Mouse (Mus musculus) forebrain, embryonic 13.5 days (tissue): ENCODE data around the gene Prpf3. TPM values are rescaled to one million over a fixed set of nuclear protein-coding genes. Genes with fewer than 3 reads are reported as not detected.

Experiments used
- ATAC-seq: fragments of 200-750 bp; cut with Nextera tagmentation; 2 replicates; pipeline ENCODE4 v1.8.0; 2017
- H3K27ac ChIP-seq: fragments of 300-500 bp; sonication (generic); 2 replicates; pipeline ENCODE4 v1.5.1; 2015; ENCODE audit warnings: inconsistent platforms, mild to moderate bottlenecking, moderate library complexity
- H3K27me3 ChIP-seq: fragments of 300-500 bp; sonication (generic); 2 replicates; pipeline ENCODE4 v1.6.1; 2015; ENCODE audit warnings: mild to moderate bottlenecking, inconsistent platforms
- H3K36me3 ChIP-seq: fragments of 300-500 bp; sonication (generic); 2 replicates; pipeline ENCODE4 v1.6.1; 2015; ENCODE audit warnings: mild to moderate bottlenecking, inconsistent platforms; ENCODE audit not compliant: poor library complexity, severe bottlenecking
- H3K4me1 ChIP-seq: fragments of 300-500 bp; sonication (generic); 2 replicates; pipeline ENCODE4 v1.6.1; 2015; ENCODE audit warnings: inconsistent platforms
- H3K4me2 ChIP-seq: fragments of 300-500 bp; sonication (generic); 2 replicates; pipeline ENCODE4 v1.6.1; 2015; ENCODE audit warnings: inconsistent platforms, mild to moderate bottlenecking, moderate library complexity
- H3K4me3 ChIP-seq: fragments of 300-500 bp; sonication (generic); 2 replicates; pipeline ENCODE4 v1.5.1; 2015; ENCODE audit warnings: mild to moderate bottlenecking, inconsistent platforms
- H3K9ac ChIP-seq: fragments of 300-500 bp; sonication (generic); 2 replicates; pipeline ENCODE4 v1.6.1; 2015; ENCODE audit warnings: mild to moderate bottlenecking, inconsistent platforms
- H3K9me3 ChIP-seq: fragments of 300-500 bp; sonication (generic); replicated peaks from 2 replicates; pipeline ENCODE4 v1.6.1; 2016; ENCODE audit warnings: inconsistent platforms
- WGBS: fragments of 180-500 bp; shearing (Covaris S2); methylation state at CpG from one replicate; pipeline ENCODE4 v1.1.7; 2015; 5-methylcytosine and 5-hydroxymethylcytosine counted together
- polyA plus RNA-seq: library from polyadenylated mRNA; unstranded; fragments of >200 nt; fragmentation: Nextera tagmentation; extraction: Ambion mirVana; gene quantifications from 2 replicates; pipeline ENCODE4 v1.2.1, GENCODE M21; 2015

The Prpf3 gene
- polyA plus RNA-seq, 1 experiment from 2014 or later, result 50.9 TPM

GRCm38 (mm10) chr3:95893126-95893525 lies 37.4 kb upstream of the Prpf3 start:
- H3K4me1 ChIP-seq, result peaks cover 24% of the 10 kb centered on the region
- peak; percentile 4; the same call in 1 of the 2 replicates for ATAC-seq
- H3K4me2 ChIP-seq, result peak overlapping the region; percentile 93

GRCm38 (mm10) chr3:95892066-95893052 lies 36.7 kb upstream of the Prpf3 start:
- H3K9ac ChIP-seq, result no peak overlapping the region
- H3K27me3 ChIP-seq, result peaks cover 10% of the 10 kb centered on the region; the same call in 1 of the 2 replicates
- ATAC-seq, result no peak
- H3K4me2 ChIP-seq, result no peak overlapping the region
- H3K36me3 ChIP-seq, result no peaks in the 10 kb centered on the region
- 48% methylated on average over 11 of the region's 11 CpGs for WGBS
- 0 out of 2 replicates have a peak overlapping the region, but pooled peaks have one; percentile 21 for H3K27ac ChIP-seq
- no peak overlapping the region for H3K4me3 ChIP-seq
- H3K9me3 ChIP-seq, result no peaks in the 10 kb centered on the region
- H3K4me1 ChIP-seq, result peaks cover 24% of the 10 kb centered on the region

More at GRCm38 (mm10) chr3:95893126-95893525, 37.4 kb upstream of the Prpf3 start:
- H3K9ac ChIP-seq, result peak overlapping the region; percentile 80
- WGBS, result 27% methylated on average over 7 of the region's 7 CpGs
- peaks cover 10% of the 10 kb centered on the region; the same call in 1 of the 2 replicates for H3K27me3 ChIP-seq
- no peaks in the 10 kb centered on the region for H3K9me3 ChIP-seq
- peaks cover 7% of the 10 kb centered on the region for H3K36me3 ChIP-seq
- peak overlapping the region; percentile 74 for H3K27ac ChIP-seq
- peak overlapping the region; percentile 69 for H3K4me3 ChIP-seq

- 31% methylated on average over 12 of the region's 12 CpGs for WGBS
- Histone ChIP-seq H3K9ac (no peak within 1 kb of the TSS), H3K9me3 (no peaks in the 10 kb centered on the region), H3K27me3 (peaks cover 10% of the 10 kb centered on the region; the same call in 1 of the 2 replicates), H3K4me3 (no peak within 1 kb of the TSS), H3K4me2 (no peak within 1 kb of the TSS), H3K36me3 (no peaks in the 10 kb centered on the region), H3K27ac (0 out of 2 replicates have a peak within 1 kb of the TSS, but pooled peaks have one; percentile 21), H3K4me1 (peaks cover 24% of the 10 kb centered on the region)
- ATAC-seq, result no peak
These were observed 35.8 kb upstream of the Prpf3 start, which contains the start of gene BC028528 for GRCm38 (mm10) chr3:95891211-95892065. BC028528 (minus strand) TSS chr3:95892005.

- no peak for ATAC-seq
- H3K27ac ChIP-seq, result no peak overlapping the region
- 81% methylated on average over 3 of the region's 3 CpGs for WGBS
These were observed 34.0 kb upstream of the Prpf3 start for GRCm38 (mm10) chr3:95889664-95890063.

GRCm38 (mm10) chr3:95887596-95887995 lies 31.9 kb upstream of the Prpf3 start:
- Histone ChIP-seq H3K4me3 (no peak overlapping the region), H3K27ac (no peak overlapping the region), H3K9me3 (no peaks in the 10 kb centered on the region), H3K36me3 (no peaks in the 10 kb centered on the region), H3K27me3 (peaks cover 14% of the 10 kb centered on the region; the same call in 1 of the 2 replicates), H3K4me1 (peaks cover 7% of the 10 kb centered on the region), H3K4me2 (no peak overlapping the region), H3K9ac (no peak overlapping the region)
- WGBS, result 67% methylated on average over 4 of the region's 4 CpGs
- ATAC-seq, result no peak

More at GRCm38 (mm10) chr3:95889664-95890063, 34.0 kb upstream of the Prpf3 start:
- H3K4me3 ChIP-seq, result no peak overlapping the region
- H3K4me2 ChIP-seq, result no peak overlapping the region
- H3K27me3 ChIP-seq, result peaks cover 10% of the 10 kb centered on the region; the same call in 1 of the 2 replicates
- H3K9ac ChIP-seq, result no peak overlapping the region
- H3K9me3 ChIP-seq, result no peaks in the 10 kb centered on the region
- no peaks in the 10 kb centered on the region for H3K36me3 ChIP-seq
- peaks cover 14% of the 10 kb centered on the region for H3K4me1 ChIP-seq

GRCm38 (mm10) chr3:95884400-95884799 lies 28.7 kb upstream of the Prpf3 start:
- H3K4me3 ChIP-seq, result no peak overlapping the region
- no peak overlapping the region for H3K4me2 ChIP-seq
- peaks cover 19% of the 10 kb centered on the region for H3K4me1 ChIP-seq
- 89% methylated on average over 5 of the region's 5 CpGs for WGBS
- H3K27ac ChIP-seq, result no peak overlapping the region
- ATAC-seq, result no peak
- H3K9ac ChIP-seq, result no peak overlapping the region
- H3K36me3 ChIP-seq, result no peaks in the 10 kb centered on the region
- H3K9me3 ChIP-seq, result no peaks in the 10 kb centered on the region
- H3K27me3 ChIP-seq, result 0 out of 2 replicates have a peak, but pooled peaks cover 4% of the 10 kb centered on the region

- Histone ChIP-seq H3K4me1 (peaks cover 19% of the 10 kb centered on the region), H3K9ac (peak overlapping the region; percentile 52), H3K4me2 (peak overlapping the region; percentile 99), H3K9me3 (no peaks in the 10 kb centered on the region), H3K4me3 (peak overlapping the region; percentile 53), H3K36me3 (no peaks in the 10 kb centered on the region), H3K27me3 (0 out of 2 replicates have a peak, but pooled peaks cover 4% of the 10 kb centered on the region), H3K27ac (no peak overlapping the region)
- 3% methylated on average over 24 of the region's 24 CpGs for WGBS
- no peak for ATAC-seq
These were observed 27.2 kb upstream of the Prpf3 start for GRCm38 (mm10) chr3:95882816-95883425.

- peak; percentile 100 for ATAC-seq
- Histone ChIP-seq H3K36me3 (no peaks in the 10 kb centered on the region), H3K27me3 (0 out of 2 replicates have a peak, but pooled peaks cover 4% of the 10 kb centered on the region), H3K9ac (peak within 1 kb of the TSS; percentile 62), H3K4me1 (peaks cover 19% of the 10 kb centered on the region), H3K9me3 (no peaks in the 10 kb centered on the region), H3K4me3 (peak within 1 kb of the TSS; percentile 53), H3K4me2 (peak within 1 kb of the TSS; percentile 99), H3K27ac (no peak within 1 kb of the TSS)
- WGBS, result under 1% methylated on average over 65 of the region's 66 CpGs
These were observed 26.5 kb upstream of the Prpf3 start, which contains the start of gene Ciart for GRCm38 (mm10) chr3:95881979-95882815. Ciart (minus strand) TSS chr3:95882251.

- ATAC-seq, result no peak
- no peak overlapping the region for H3K4me3 ChIP-seq
- H3K27ac ChIP-seq, result no peak overlapping the region
- H3K36me3 ChIP-seq, result no peaks in the 10 kb centered on the region
- no peak overlapping the region for H3K9ac ChIP-seq
- 95% methylated on average over 4 of the region's 4 CpGs for whole genome bisulfite sequencing
- no peaks in the 10 kb centered on the region for H3K27me3 ChIP-seq
- H3K4me1 ChIP-seq, result peaks cover 19% of the 10 kb centered on the region
- no peak overlapping the region for H3K4me2 ChIP-seq
- no peaks in the 10 kb centered on the region for H3K9me3 ChIP-seq
These were observed 23.4 kb upstream of the Prpf3 start for GRCm38 (mm10) chr3:95879063-95879462.

GRCm38 (mm10) chr3:95872048-95872447 lies 16.4 kb upstream of the Prpf3 start:
- WGBS, result 74% methylated on average over 7 of the region's 7 CpGs
- peaks cover 23% of the 10 kb centered on the region for H3K36me3 ChIP-seq
- H3K4me2 ChIP-seq, result peak overlapping the region; percentile 87
- no peak overlapping the region for H3K27ac ChIP-seq
- H3K27me3 ChIP-seq, result no peaks in the 10 kb centered on the region
- ATAC-seq, result no peak
- peak overlapping the region; percentile 67 for H3K4me3 ChIP-seq
- H3K9me3 ChIP-seq, result no peaks in the 10 kb centered on the region
- H3K9ac ChIP-seq, result peak overlapping the region; percentile 88
- H3K4me1 ChIP-seq, result peaks cover 25% of the 10 kb centered on the region
